Mouse (Mus musculus) spleen, adult 2 months (tissue): ENCODE results near the gene Olfr552.
"Not testable (repeated sequence)": the region's sequence is repeated elsewhere in the genome, so short reads cannot be mapped to it uniquely, and the experiment has no call there.

Experiments used
- CTCF ChIP-seq: fragments of 200-500 bp; IDR thresholded peaks from 2 replicates; pipeline ENCODE4 v1.5.1; 2011; ENCODE audit warnings: mild to moderate bottlenecking, inconsistent platforms; ENCODE audit not compliant: insufficient read depth, insufficient read length, insufficient replicate concordance; ENCODE audit errors: extremely low read depth
- POLR2A ChIP-seq: fragments of 200-500 bp; IDR thresholded peaks from 2 replicates; pipeline ENCODE4 v1.6.1; 2011; ENCODE audit warnings: low read depth, low read length, inconsistent platforms

- not testable (repeated sequence) for TF ChIP-seq CTCF, POLR2A
Measured at GRCm38 (mm10) chr7:102620368-102620767, 22.8 kb downstream of the Olfr552 start.
